Mouse (Mus musculus): ENCODE measurements around the gene Ddx49. TPM values are rescaled to one million over a fixed set of nuclear protein-coding genes. Genes with fewer than 3 reads are reported as not detected.

Ddx49 gene
- polyA plus RNA-seq, 1 experiment: 2.8 TPM

DNA sequence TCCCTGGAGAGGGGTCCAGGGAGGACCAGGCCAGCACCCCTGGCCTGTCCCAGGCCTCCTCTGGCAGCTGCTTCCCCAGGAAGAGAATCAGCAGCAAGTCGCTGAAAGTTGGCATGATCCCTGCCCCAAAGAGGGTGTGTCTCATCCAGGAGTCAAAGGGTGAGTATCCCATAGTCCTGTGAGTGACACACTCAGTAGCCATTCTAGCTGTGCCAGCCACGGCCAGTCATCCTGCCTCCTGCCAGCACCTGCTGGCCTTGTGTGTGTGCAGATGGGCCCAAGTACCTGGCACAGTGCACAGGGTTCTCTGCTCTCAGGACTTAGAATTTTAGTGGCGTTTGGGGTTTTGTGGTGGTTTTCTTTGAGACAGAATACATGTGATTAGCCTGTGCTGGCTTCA is 44.8 kb downstream of the Ddx49 start:
- Histone ChIP-seq H3K27me3 (ENCODE audit: control insufficient read depth) (no peaks in the 10 kb centered on the region), H3K4me3 (replicated peaks) (no peak overlapping the region), H3K9me3 (ENCODE audit: control insufficient read depth, low read length) (no peaks in the 10 kb centered on the region), H3K4me1 (ENCODE audit: control insufficient read depth) (peaks cover 45% of the 10 kb centered on the region), H3K36me3 (ENCODE audit: control insufficient read depth) (peaks cover 99% of the 10 kb centered on the region)
- TF ChIP-seq GATA1 (IDR thresholded peaks at IDR 0.05; ENCODE audit: low read length) (no peak), TAL1 (IDR thresholded peaks at IDR 0.05; ENCODE audit: low read length) (no peak)

- TF ChIP-seq TAL1 (IDR thresholded peaks at IDR 0.05; ENCODE audit: low read length): no peak
- TF ChIP-seq GATA1 (IDR thresholded peaks at IDR 0.05; ENCODE audit: low read length): no peak
- Histone ChIP-seq H3K36me3 (ENCODE audit: control insufficient read depth) (peaks cover 98% of the 10 kb centered on the region), H3K9me3 (ENCODE audit: control insufficient read depth, low read length) (no peaks in the 10 kb centered on the region), H3K4me3 (replicated peaks) (no peak overlapping the region), H3K4me1 (ENCODE audit: control insufficient read depth) (peaks cover 22% of the 10 kb centered on the region), H3K27me3 (ENCODE audit: control insufficient read depth) (no peaks in the 10 kb centered on the region)
These were observed 47.7 kb downstream of the Ddx49 start for GRCm38 (mm10) chr8:70254628-70255027.

DNA sequence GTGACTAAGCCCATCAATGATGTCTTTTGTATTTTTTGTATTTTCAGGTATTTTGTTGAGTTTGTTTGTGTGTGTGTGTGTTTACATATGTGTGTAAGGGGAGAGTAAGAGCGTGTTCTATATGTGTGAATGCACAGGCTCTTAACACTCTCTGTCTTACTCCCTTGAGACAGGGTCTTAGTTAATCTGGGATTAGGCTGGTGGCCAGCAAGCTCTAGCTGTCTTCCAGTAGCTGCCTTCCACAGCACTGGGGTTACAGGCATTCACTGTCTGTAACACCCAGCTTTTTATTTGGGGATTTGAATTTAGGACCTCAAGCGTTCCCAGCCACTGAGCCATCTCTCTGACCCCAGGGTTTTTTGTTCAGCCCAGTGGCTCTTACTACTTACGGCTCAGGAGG is 54.4 kb downstream of the Ddx49 start:
- Histone ChIP-seq H3K36me3 (ENCODE audit: control insufficient read depth) (peaks cover 93% of the 10 kb centered on the region), H3K4me1 (ENCODE audit: control insufficient read depth) (peaks cover 12% of the 10 kb centered on the region), H3K4me3 (replicated peaks) (no peak overlapping the region), H3K9me3 (ENCODE audit: control insufficient read depth, low read length) (no peaks in the 10 kb centered on the region), H3K27me3 (ENCODE audit: control insufficient read depth) (no peaks in the 10 kb centered on the region)
- no peak for TF ChIP-seq TAL1 (IDR thresholded peaks at IDR 0.05; ENCODE audit: low read length)
- no peak for TF ChIP-seq GATA1 (IDR thresholded peaks at IDR 0.05; ENCODE audit: low read length)

- no peaks in the 10 kb centered on the region for H3K27me3 ChIP-seq (ENCODE audit: control insufficient read depth)
- H3K4me1 ChIP-seq (ENCODE audit: control insufficient read depth): peaks cover 12% of the 10 kb centered on the region
- H3K36me3 ChIP-seq (ENCODE audit: control insufficient read depth): peaks cover 93% of the 10 kb centered on the region
- TF ChIP-seq TAL1 (IDR thresholded peaks at IDR 0.05; ENCODE audit: low read length) (no peak), GATA1 (IDR thresholded peaks at IDR 0.05; ENCODE audit: low read length) (no peak)
- H3K4me3 ChIP-seq (replicated peaks): no peak overlapping the region
- H3K9me3 ChIP-seq (ENCODE audit: control insufficient read depth, low read length): no peaks in the 10 kb centered on the region
These were observed 55.7 kb downstream of the Ddx49 start for GRCm38 (mm10) chr8:70246622-70247021.

Other genes starting within 250 kb of the Ddx49 start
- gene Tm6sf2, start 229.6 kb downstream of the Ddx49 start, polyA plus RNA-seq (2012): 0.03 TPM in 1 of 2 replicates, not detected in the other
- gene Hapln4, start 219.0 kb downstream of the Ddx49 start, polyA plus RNA-seq (2012): not detected in 2 replicates
- gene Ncan, start 181.6 kb downstream of the Ddx49 start, polyA plus RNA-seq (2012): not detected in 2 replicates
- 0.21 and 0.41 TPM in 2 replicates for gene Nr2c2ap, start 171.2 kb downstream of the Ddx49 start, polyA plus RNA-seq (2012)
- gene Rfxank, start 163.3 kb downstream of the Ddx49 start, polyA plus RNA-seq (2012): 1.8 and 2.5 TPM in 2 replicates
- 2.9 and 4.0 TPM in 2 replicates for gene Borcs8, start 163.0 kb downstream of the Ddx49 start, polyA plus RNA-seq (2012)
- 0.14 and 0.29 TPM in 2 replicates for gene Mef2b, start 162.8 kb downstream of the Ddx49 start, polyA plus RNA-seq (2012)
- 9.0 and 11.2 TPM in 2 replicates for gene Tmem161a, start 130.1 kb downstream of the Ddx49 start, polyA plus RNA-seq (2012)
- gene Slc25a42, start 90.2 kb downstream of the Ddx49 start, polyA plus RNA-seq (2012): 2.6 and 2.9 TPM in 2 replicates
- gene Sugp2, start 68.3 kb downstream of the Ddx49 start, polyA plus RNA-seq (2012): 1.5 and 2.7 TPM in 2 replicates
- gene Armc6, start 68.0 kb downstream of the Ddx49 start, polyA plus RNA-seq (2012): 1.6 and 2.2 TPM in 2 replicates
- gene Homer3, start 19.7 kb downstream of the Ddx49 start, polyA plus RNA-seq (2012): 0.24 and 0.26 TPM in 2 replicates
- 32.6 and 34.2 TPM in 2 replicates for gene Cope, start within 50 bp of the Ddx49 start, polyA plus RNA-seq (2012)
- 0.06 TPM in 1 of 2 replicates, not detected in the other for gene Cers1, start 13.3 kb upstream of the Ddx49 start, polyA plus RNA-seq (2012)
- gene Gdf1, start 27.3 kb upstream of the Ddx49 start, polyA plus RNA-seq (2012): 0.10 and 0.13 TPM in 2 replicates
- gene Upf1, start 50.8 kb upstream of the Ddx49 start, polyA plus RNA-seq (2012): 18.7 and 18.9 TPM in 2 replicates
- not detected in 2 replicates for gene Comp, start 71.1 kb upstream of the Ddx49 start, polyA plus RNA-seq (2012)
- 1.8 and 2.1 TPM in 2 replicates for gene Crtc1, start 137.1 kb upstream of the Ddx49 start, polyA plus RNA-seq (2012)
- 0.92 and 1.0 TPM in 2 replicates for gene Klhl26, start 174.5 kb upstream of the Ddx49 start, polyA plus RNA-seq (2012)
- not detected in 2 replicates for gene Tmem59l, start 184.9 kb upstream of the Ddx49 start, polyA plus RNA-seq (2012)
- gene Crlf1, start 190.7 kb upstream of the Ddx49 start, polyA plus RNA-seq (2012): 0.63 and 1.7 TPM in 2 replicates
- gene Rex1bd, start 204.3 kb upstream of the Ddx49 start, polyA plus RNA-seq (2012): 53.1 and 68.2 TPM in 2 replicates
- 107 and 138 TPM in 2 replicates for gene Uba52, start 208.3 kb upstream of the Ddx49 start, polyA plus RNA-seq (2012)
- gene Fkbp8, start 225.2 kb upstream of the Ddx49 start, polyA plus RNA-seq (2012): 255 and 264 TPM in 2 replicates
- 2.6 and 3.8 TPM in 2 replicates for gene Kxd1, start 225.5 kb upstream of the Ddx49 start, polyA plus RNA-seq (2012)
- gene Ell, start 237.0 kb upstream of the Ddx49 start, polyA plus RNA-seq (2012): 3.3 and 3.8 TPM in 2 replicates

Data from erythroblast, embryonic 14.5 days (primary cell).